Mouse (Mus musculus) embryonic facial prominence, embryonic 12.5 days (tissue): ENCODE results near the gene Fam221b. TPM values are rescaled to one million over a fixed set of nuclear protein-coding genes. Genes with fewer than 3 reads are reported as not detected.

Experiments used
- ATAC-seq: fragments of 200-750 bp; cut with Nextera tagmentation; 2 replicates; pipeline ENCODE4 v1.8.0; 2017; ENCODE audit not compliant: insufficient number of reproducible peaks, insufficient read depth, low FRiP score, low TSS enrichment
- H3K27ac ChIP-seq: fragments of 300-500 bp; sonication (generic); 2 replicates; pipeline ENCODE4 v1.5.1; 2016; ENCODE audit warnings: mild to moderate bottlenecking
- H3K27me3 ChIP-seq: fragments of 300-500 bp; sonication (generic); 2 replicates; pipeline ENCODE4 v1.6.1; 2016; ENCODE audit warnings: mild to moderate bottlenecking, moderate library complexity
- H3K36me3 ChIP-seq: fragments of 300-500 bp; sonication (generic); 2 replicates; pipeline ENCODE4 v1.6.1; 2016; ENCODE audit warnings: mild to moderate bottlenecking
- H3K4me1 ChIP-seq: fragments of 300-500 bp; sonication (generic); 2 replicates; pipeline ENCODE4 v1.6.1; 2016
- H3K4me2 ChIP-seq: fragments of 300-500 bp; sonication (generic); replicated peaks from 2 replicates; pipeline ENCODE4 v1.6.1; 2016; ENCODE audit warnings: mild to moderate bottlenecking, moderate library complexity
- H3K4me3 ChIP-seq: fragments of 300-500 bp; sonication (generic); 2 replicates; pipeline ENCODE4 v1.5.1; 2016; ENCODE audit warnings: mild to moderate bottlenecking
- H3K9ac ChIP-seq: fragments of 300-500 bp; sonication (generic); 2 replicates; pipeline ENCODE4 v1.6.1; 2016; ENCODE audit warnings: mild to moderate bottlenecking, moderate library complexity
- H3K9me3 ChIP-seq: fragments of 300-500 bp; sonication (generic); 2 replicates; pipeline ENCODE4 v1.6.1; 2016; ENCODE audit warnings: mild to moderate bottlenecking, moderate library complexity
- WGBS: fragments of 180-500 bp; shearing (Covaris S2); methylation state at CpG from one replicate; pipeline ENCODE4 v1.1.7; 2016; 5-methylcytosine and 5-hydroxymethylcytosine counted together
- polyA plus RNA-seq: library from polyadenylated mRNA; unstranded; fragments of >200 nt; fragmentation: Nextera tagmentation; extraction: Ambion mirVana; gene quantifications from 2 replicates; pipeline ENCODE4 v1.2.1, GENCODE M21; 2016

Fam221b gene
- polyA plus RNA-seq, 1 experiment from 2014 or later, result 2.4 TPM

GRCm38 (mm10) chr4:43693806-43694241 lies 24.9 kb upstream of the Fam221b start:
- no peak for ATAC-seq
- 82% methylated on average over 5 of the region's 5 CpGs for WGBS
- no peaks in the 10 kb centered on the region for H3K9me3 ChIP-seq
- no peak overlapping the region for H3K27ac ChIP-seq
- H3K9ac ChIP-seq, result no peak overlapping the region
- H3K36me3 ChIP-seq, result peaks cover 19% of the 10 kb centered on the region; the same call in 1 of the 2 replicates
- no peak overlapping the region for H3K4me3 ChIP-seq
- H3K4me2 ChIP-seq, result no peak overlapping the region
- no peaks in the 10 kb centered on the region for H3K4me1 ChIP-seq
- H3K27me3 ChIP-seq, result no peaks in the 10 kb centered on the region

DNA sequence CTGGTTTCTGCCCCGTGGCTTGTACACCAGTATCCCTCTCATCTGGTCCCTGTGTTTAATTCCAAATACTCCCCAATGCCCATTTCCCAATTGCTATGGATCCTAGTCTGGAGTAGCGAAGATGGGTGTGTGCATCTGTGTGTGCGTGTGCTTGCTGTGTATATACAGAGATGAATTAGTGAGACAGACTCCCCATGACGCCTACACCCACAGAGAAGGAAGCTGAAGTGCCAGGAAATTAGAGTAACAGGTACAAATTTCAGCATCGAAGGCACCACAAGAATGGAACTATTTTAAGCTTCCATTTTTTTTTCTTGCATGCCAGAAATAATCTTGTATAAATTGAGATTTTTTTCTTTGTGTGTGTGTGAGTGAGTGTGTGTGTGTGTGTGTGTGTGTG lies 22.1 kb upstream of the Fam221b start:
- no peaks in the 10 kb centered on the region for H3K27me3 ChIP-seq
- no peak overlapping the region for H3K4me3 ChIP-seq
- 79% methylated on average over 5 of the region's 5 CpGs for WGBS
- H3K27ac ChIP-seq, result no peak overlapping the region
- no peak overlapping the region for H3K4me2 ChIP-seq
- H3K9me3 ChIP-seq, result no peaks in the 10 kb centered on the region
- peaks cover 29% of the 10 kb centered on the region for H3K36me3 ChIP-seq
- H3K4me1 ChIP-seq, result no peaks in the 10 kb centered on the region
- no peak overlapping the region for H3K9ac ChIP-seq
- no peak for ATAC-seq

DNA sequence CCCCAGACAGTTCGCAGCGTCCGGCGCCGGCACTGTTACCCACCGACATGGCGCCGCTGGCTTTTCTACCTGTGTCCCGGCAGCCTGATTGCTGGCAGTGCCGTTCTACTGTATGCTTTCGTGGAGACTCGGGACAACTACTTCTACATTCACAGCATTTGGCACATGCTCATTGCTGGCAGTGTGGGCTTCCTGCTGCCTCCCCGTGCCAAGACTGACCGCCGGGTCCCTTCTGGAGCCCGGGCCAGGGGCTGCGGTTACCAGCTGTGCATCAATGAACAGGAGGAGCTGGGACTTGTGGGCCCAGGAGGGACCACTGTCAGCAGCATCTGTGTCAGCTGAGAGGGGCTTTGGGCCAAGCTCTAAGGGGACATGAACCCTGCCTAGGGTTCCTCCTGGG lies 21.1 kb upstream of the Fam221b start:
- Histone ChIP-seq H3K9me3 (no peaks in the 10 kb centered on the region), H3K27me3 (no peaks in the 10 kb centered on the region), H3K36me3 (peaks cover 36% of the 10 kb centered on the region), H3K4me2 (no peak overlapping the region), H3K27ac (no peak overlapping the region), H3K4me3 (no peak overlapping the region), H3K4me1 (no peaks in the 10 kb centered on the region), H3K9ac (no peak overlapping the region)
- WGBS, result 91% methylated on average over 17 of the region's 17 CpGs
- no peak for ATAC-seq

DNA sequence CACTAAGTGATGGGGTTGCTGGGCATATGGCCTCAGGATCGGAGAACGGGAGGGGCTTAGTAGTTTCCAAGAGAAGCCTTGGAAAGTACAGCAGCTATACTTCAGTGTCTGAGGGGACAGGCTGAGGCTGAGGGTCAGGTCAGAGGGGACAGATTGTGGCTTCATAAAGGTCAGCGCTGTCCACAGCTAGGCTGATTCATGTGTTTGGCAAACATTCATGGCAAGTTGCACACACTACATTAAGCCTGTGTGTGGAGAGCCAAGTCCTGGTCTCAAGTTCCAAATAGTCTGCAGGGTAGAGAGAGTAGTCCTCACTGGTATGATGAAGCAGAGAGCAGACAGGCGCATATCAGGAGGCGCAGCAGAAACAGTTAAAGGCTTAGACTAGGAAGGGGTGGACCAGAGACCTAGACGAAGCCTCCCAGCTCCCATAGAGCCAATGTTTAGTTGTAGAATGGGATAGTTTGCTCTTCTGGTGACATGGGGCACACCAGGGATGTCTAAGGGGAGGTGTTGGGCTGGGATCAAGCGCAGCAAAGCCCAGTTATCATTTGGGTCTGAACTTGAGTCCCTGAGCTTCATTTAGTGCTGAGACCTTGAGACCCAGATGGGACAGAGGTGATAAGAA lies 10.6 kb upstream of the Fam221b start:
- Histone ChIP-seq H3K9ac (no peak overlapping the region), H3K9me3 (no peaks in the 10 kb centered on the region), H3K27ac (no peak overlapping the region), H3K4me1 (no peaks in the 10 kb centered on the region), H3K4me3 (no peak overlapping the region), H3K27me3 (no peaks in the 10 kb centered on the region), H3K36me3 (peaks cover 60% of the 10 kb centered on the region), H3K4me2 (no peak overlapping the region)
- WGBS, result 88% methylated on average over 7 of the region's 7 CpGs
- no peak for ATAC-seq

GRCm38 (mm10) chr4:43678541-43678940 lies 9.6 kb upstream of the Fam221b start:
- ATAC-seq, result no peak
- no peaks in the 10 kb centered on the region for H3K9me3 ChIP-seq
- no peak overlapping the region for H3K4me3 ChIP-seq
- 83% methylated on average over 6 of the region's 6 CpGs for WGBS
- H3K4me2 ChIP-seq, result no peak overlapping the region
- H3K4me1 ChIP-seq, result no peaks in the 10 kb centered on the region
- H3K9ac ChIP-seq, result no peak overlapping the region
- H3K27ac ChIP-seq, result no peak overlapping the region
- no peaks in the 10 kb centered on the region for H3K27me3 ChIP-seq
- H3K36me3 ChIP-seq, result peaks cover 66% of the 10 kb centered on the region

DNA sequence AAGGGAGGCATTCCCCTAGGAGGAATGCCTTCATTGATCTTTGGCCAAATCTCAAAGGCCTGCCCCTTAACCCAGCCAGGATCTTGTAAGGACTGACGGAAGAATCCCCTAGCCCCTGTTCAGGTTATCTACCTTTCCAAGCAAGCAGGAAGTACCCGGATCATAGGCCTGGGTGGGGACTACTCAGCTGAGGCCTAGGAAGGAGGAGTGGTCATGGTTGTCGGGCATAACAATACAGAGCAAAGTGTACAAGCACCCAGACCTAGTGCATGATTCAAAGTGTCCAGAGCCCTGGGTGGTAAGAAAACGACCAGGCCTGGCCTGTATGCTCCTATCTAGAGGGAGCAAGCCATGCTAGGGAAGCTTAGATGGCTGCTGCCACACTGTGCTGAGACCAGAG lies 6.7 kb upstream of the Fam221b start:
- Histone ChIP-seq H3K36me3 (peaks cover 45% of the 10 kb centered on the region), H3K27ac (no peak overlapping the region), H3K9me3 (no peaks in the 10 kb centered on the region), H3K4me2 (no peak overlapping the region), H3K4me3 (no peak overlapping the region), H3K9ac (no peak overlapping the region), H3K27me3 (no peaks in the 10 kb centered on the region), H3K4me1 (peaks cover 7% of the 10 kb centered on the region)
- 73% methylated on average over 4 of the region's 4 CpGs for WGBS
- no peak for ATAC-seq

DNA sequence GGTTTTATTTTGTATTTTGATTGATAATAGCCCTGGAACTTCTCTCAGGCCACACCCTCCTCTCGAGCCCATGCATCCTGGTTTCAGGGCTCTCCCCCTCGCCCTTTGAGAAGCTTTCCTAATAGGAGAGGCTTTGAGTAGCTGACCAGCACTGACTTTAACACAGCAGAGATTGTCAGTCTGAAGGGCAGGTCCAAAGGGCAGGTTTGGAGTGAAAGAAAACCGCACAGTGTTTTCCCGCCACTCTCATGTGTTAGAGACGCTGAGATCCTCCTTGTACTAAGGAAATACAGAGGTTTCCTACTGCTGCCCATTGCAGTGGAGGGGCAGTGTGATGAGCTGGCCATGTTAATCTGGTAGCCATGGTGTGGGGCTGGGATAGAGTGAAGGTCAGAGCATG lies 6.0 kb upstream of the Fam221b start:
- no peak overlapping the region for H3K27ac ChIP-seq
- H3K9me3 ChIP-seq, result no peaks in the 10 kb centered on the region
- peaks cover 12% of the 10 kb centered on the region for H3K4me1 ChIP-seq
- H3K4me2 ChIP-seq, result no peak overlapping the region
- 73% methylated on average over 5 of the region's 5 CpGs for WGBS
- no peak overlapping the region for H3K9ac ChIP-seq
- no peaks in the 10 kb centered on the region for H3K27me3 ChIP-seq
- peaks cover 43% of the 10 kb centered on the region for H3K36me3 ChIP-seq
- no peak overlapping the region for H3K4me3 ChIP-seq
- no peak for ATAC-seq

GRCm38 (mm10) chr4:43673703-43674102 lies 4.8 kb upstream of the Fam221b start:
- Histone ChIP-seq H3K4me1 (peaks cover 16% of the 10 kb centered on the region), H3K36me3 (peaks cover 43% of the 10 kb centered on the region), H3K4me2 (no peak overlapping the region), H3K9me3 (no peaks in the 10 kb centered on the region), H3K27ac (no peak overlapping the region), H3K9ac (no peak overlapping the region), H3K4me3 (no peak overlapping the region), H3K27me3 (no peaks in the 10 kb centered on the region)
- ATAC-seq, result no peak
- WGBS, result 75% methylated on average over 8 of the region's 8 CpGs

GRCm38 (mm10) chr4:43672070-43672469 lies 3.1 kb upstream of the Fam221b start:
- no peak for ATAC-seq
- Histone ChIP-seq H3K36me3 (peaks cover 27% of the 10 kb centered on the region), H3K4me1 (peaks cover 16% of the 10 kb centered on the region), H3K9ac (no peak overlapping the region), H3K27ac (no peak overlapping the region), H3K27me3 (peaks cover 4% of the 10 kb centered on the region; the same call in 1 of the 2 replicates), H3K4me2 (no peak overlapping the region), H3K9me3 (no peaks in the 10 kb centered on the region), H3K4me3 (no peak overlapping the region)
- 6% methylated on average over 2 of the region's 2 CpGs for WGBS

DNA sequence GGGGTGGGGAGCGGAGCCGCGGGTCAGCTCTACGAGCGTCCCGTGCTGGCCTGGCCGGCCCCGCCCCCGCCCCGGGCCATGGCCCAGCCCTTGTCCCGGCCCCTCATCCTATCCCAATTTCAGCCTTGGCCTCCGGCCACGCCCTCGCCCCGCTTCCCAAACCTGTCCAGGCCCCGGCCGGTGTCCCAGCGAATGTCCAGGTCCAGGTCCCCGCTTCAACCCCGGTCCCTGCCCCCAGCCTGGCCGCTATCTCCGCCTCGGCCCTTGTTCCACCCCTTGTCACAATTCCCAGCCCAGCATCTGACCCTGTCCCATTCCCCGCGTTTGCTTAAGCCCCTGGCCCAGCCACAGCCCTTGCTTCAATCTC lies 466 bp upstream of the Fam221b start:
- WGBS, result under 1% methylated on average over 16 of the region's 25 CpGs
- H3K4me3 ChIP-seq, result peak overlapping the region; percentile 63
- H3K27me3 ChIP-seq, result peaks cover 17% of the 10 kb centered on the region
- peaks cover 16% of the 10 kb centered on the region for H3K4me1 ChIP-seq
- H3K36me3 ChIP-seq, result peaks cover 5% of the 10 kb centered on the region; the same call in 1 of the 2 replicates
- peak overlapping the region; percentile 68; the same call in 1 of the 2 replicates for H3K27ac ChIP-seq
- peak overlapping the region; percentile 91 for H3K4me2 ChIP-seq
- ATAC-seq, result peak; percentile 71
- peak overlapping the region; percentile 81 for H3K9ac ChIP-seq
- H3K9me3 ChIP-seq, result no peaks in the 10 kb centered on the region

DNA sequence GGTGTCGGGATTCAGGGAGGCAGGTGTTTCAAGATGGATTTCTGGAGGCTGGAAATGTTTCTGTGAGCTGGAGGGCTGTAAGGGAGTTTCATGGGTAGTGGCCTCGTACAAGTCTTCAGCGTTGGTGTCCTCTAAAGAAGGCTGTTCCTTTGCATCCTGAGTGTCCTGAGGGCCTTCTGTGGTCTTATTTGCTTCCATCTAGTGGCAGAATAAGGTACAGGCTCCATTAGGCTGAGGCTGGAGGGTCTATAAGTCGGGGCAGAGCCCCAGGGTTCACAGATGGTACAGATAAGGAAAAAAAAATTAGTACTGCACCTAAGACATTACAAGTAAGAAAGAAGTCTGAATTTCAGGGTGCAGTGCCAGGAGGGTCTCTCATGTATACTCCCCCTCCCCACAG lies 2.5 kb downstream of the Fam221b start:
- no peaks in the 10 kb centered on the region for H3K9me3 ChIP-seq
- 28% methylated on average over 4 of the region's 4 CpGs for WGBS
- H3K4me1 ChIP-seq, result peaks cover 16% of the 10 kb centered on the region
- no peak overlapping the region for H3K4me3 ChIP-seq
- no peak for ATAC-seq
- H3K36me3 ChIP-seq, result no peaks in the 10 kb centered on the region
- H3K9ac ChIP-seq, result no peak overlapping the region
- H3K27me3 ChIP-seq, result peaks cover 37% of the 10 kb centered on the region
- no peak overlapping the region for H3K27ac ChIP-seq
- no peak overlapping the region for H3K4me2 ChIP-seq

- peaks cover 11% of the 10 kb centered on the region for H3K27me3 ChIP-seq
- no peaks in the 10 kb centered on the region for H3K36me3 ChIP-seq
- no peaks in the 10 kb centered on the region for H3K9me3 ChIP-seq
- H3K4me3 ChIP-seq, result peak overlapping the region; percentile 62; the same call in 1 of the 2 replicates
- no peak overlapping the region for H3K9ac ChIP-seq
- peak overlapping the region; percentile 81 for H3K4me2 ChIP-seq
- WGBS, result 53% methylated on average over 4 of the region's 4 CpGs
- H3K4me1 ChIP-seq, result peaks cover 19% of the 10 kb centered on the region
- ATAC-seq, result no peak
- no peak overlapping the region for H3K27ac ChIP-seq
Measured at GRCm38 (mm10) chr4:43657146-43657545, 11.8 kb downstream of the Fam221b start.
